Mouse (Mus musculus) olfactory bulb, adult 2 months (tissue): ENCODE measurements around the gene Gm17651. TPM values are rescaled to one million over a fixed set of nuclear protein-coding genes. Genes with fewer than 3 reads are reported as not detected.

ENCODE experiments used
- H3K27ac ChIP-seq: fragments of 200-500 bp; 2 replicates; pipeline ENCODE4 v1.5.1; 2012; ENCODE audit warnings: low read depth, low read length; ENCODE audit not compliant: insufficient read depth
- H3K4me1 ChIP-seq: fragments of 200-500 bp; 2 replicates; pipeline ENCODE4 v1.6.1; 2012; ENCODE audit warnings: low read length; ENCODE audit not compliant: control insufficient read depth, insufficient read depth
- H3K4me3 ChIP-seq: fragments of 200-500 bp; 2 replicates; pipeline ENCODE4 v1.5.1; 2012; ENCODE audit warnings: mild to moderate bottlenecking, low read depth, low read length, moderate library complexity; ENCODE audit not compliant: insufficient read depth
- CTCF ChIP-seq: fragments of 200-500 bp; IDR thresholded peaks from 2 replicates; pipeline ENCODE4 v1.5.1; 2012; ENCODE audit warnings: low read depth, mild to moderate bottlenecking, low read length, moderate library complexity; ENCODE audit not compliant: insufficient read depth
- POLR2A ChIP-seq: fragments of 200-500 bp; IDR thresholded peaks from 2 replicates; pipeline ENCODE4 v1.6.1; 2012; ENCODE audit warnings: mild to moderate bottlenecking, low read depth, low read length, moderate library complexity; ENCODE audit not compliant: insufficient read depth
- WGBS: fragments of 180-500 bp; shearing (Covaris S2); methylation state at CpG from one replicate; pipeline ENCODE4 v1.1.7; 2018; 5-methylcytosine and 5-hydroxymethylcytosine counted together
- polyA plus RNA-seq: library from polyadenylated mRNA; stranded (reverse); fragments of >200 nt; gene quantifications from 2 replicates; pipeline ENCODE4 v1.2.4, GENCODE M21; 2012; ENCODE audit warnings: low replicate concordance; ENCODE audit not compliant: missing spikeins, insufficient read depth, insufficient read length

Gm17651 gene
- polyA plus RNA-seq, 1 experiment: not detected

DNA sequence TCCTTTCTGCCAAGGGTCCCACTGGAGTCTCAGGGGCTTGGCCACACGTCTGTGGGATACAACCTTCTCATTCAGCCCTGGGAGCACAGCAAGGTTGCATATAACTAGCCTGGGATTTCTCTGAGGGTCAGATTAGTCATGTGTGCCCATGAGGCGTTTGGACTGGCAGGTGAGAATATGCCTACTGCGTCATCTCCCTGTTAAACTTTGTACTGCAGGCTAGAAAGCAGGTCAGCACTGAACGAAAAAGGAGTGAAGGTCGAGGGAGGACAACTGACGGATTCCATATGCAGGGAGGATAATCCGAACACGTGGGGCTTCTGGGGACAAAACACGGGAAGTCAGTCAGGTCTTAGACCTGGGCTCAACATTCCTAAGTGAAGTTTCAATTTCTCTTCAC is 22.8 kb upstream of the Gm17651 start:
- Histone ChIP-seq H3K4me3 (no peak overlapping the region), H3K4me1 (peaks cover under 1% of the 10 kb centered on the region; the same call in 1 of the 2 replicates), H3K27ac (no peak overlapping the region)
- no peak for TF ChIP-seq POLR2A
- TF ChIP-seq CTCF: no peak
- 77% methylated on average over 9 of the region's 9 CpGs for WGBS

DNA sequence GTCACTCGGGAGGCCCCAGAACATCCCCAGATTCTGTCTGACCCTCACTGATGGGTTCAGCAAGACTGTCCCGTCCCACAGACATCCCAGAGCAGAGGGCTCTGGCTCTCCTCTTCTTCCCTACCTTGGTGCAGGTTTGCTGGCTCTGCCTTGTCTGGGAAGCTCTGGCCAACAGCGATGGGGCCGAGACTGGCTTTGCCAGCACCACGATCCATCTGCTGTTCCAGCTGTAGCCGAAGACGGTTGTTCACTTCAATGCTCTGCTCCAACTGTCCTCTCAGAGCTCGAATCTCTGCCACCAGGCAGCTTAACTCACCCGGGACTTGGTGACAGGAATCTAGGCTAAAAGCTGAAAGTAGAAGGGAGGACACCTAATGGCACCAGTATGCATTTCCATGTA is 22.4 kb upstream of the Gm17651 start:
- TF ChIP-seq POLR2A: no peak
- TF ChIP-seq CTCF: no peak
- peaks cover 5% of the 10 kb centered on the region for H3K4me1 ChIP-seq
- no peak overlapping the region for H3K4me3 ChIP-seq
- WGBS: 86% methylated on average over 9 of the region's 9 CpGs
- H3K27ac ChIP-seq: no peak overlapping the region

DNA sequence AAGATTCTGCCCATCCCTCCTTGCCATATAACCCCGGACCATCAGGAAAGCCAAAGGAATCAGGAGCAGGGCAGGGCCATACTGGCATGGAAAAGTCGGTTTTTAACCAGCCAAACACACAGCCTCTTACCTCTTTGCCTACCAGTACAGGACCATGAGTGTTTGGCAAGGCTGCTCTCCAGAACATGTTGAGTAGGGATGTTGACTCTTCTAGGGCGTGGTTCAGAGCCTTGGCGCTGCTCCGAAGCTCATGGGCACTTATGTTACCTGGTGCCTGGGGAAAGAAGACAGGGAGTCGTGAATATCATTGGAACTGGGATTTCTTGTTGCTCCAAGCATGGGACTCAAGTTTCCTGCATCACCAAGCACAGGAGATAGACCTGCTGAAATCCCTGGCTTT is 19.3 kb upstream of the Gm17651 start:
- Histone ChIP-seq H3K4me1 (peaks cover 10% of the 10 kb centered on the region), H3K27ac (no peak overlapping the region), H3K4me3 (no peak overlapping the region)
- TF ChIP-seq POLR2A: no peak
- TF ChIP-seq CTCF: no peak
- WGBS: 86% methylated on average over 6 of the region's 6 CpGs

DNA sequence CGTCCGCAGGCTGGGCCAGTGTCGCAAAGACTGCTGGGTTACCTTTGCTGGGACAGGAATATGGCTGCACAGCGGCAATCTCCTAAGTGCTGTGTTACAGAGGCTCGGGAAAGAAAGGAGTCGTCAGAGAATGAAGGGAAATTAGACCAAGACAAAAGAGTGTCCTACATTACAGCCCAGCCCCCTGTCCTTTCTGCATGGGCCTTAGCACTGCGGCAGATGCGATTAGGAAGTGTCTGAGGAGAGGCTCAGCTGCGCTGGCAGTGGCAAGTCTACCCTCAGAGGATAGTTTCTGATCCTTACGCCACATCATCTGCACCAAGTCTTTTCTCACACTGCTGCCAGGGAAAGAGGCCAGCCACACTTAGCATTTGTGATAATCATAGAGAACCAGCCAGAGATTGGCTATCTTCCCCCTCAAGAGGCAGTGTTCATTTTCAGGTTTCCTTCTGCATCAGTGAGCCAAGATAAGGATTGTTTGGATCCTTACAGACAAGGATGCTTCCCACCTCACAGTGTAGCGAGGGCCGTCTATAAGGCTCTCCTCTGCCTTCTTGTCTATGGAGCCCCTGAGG is 17.0 kb upstream of the Gm17651 start:
- Histone ChIP-seq H3K4me3 (no peak overlapping the region), H3K4me1 (peaks cover 10% of the 10 kb centered on the region), H3K27ac (peak overlapping the region; percentile 19; the same call in 1 of the 2 replicates)
- TF ChIP-seq POLR2A: no peak
- no peak for TF ChIP-seq CTCF
- WGBS: 44% methylated on average over 12 of the region's 12 CpGs

DNA sequence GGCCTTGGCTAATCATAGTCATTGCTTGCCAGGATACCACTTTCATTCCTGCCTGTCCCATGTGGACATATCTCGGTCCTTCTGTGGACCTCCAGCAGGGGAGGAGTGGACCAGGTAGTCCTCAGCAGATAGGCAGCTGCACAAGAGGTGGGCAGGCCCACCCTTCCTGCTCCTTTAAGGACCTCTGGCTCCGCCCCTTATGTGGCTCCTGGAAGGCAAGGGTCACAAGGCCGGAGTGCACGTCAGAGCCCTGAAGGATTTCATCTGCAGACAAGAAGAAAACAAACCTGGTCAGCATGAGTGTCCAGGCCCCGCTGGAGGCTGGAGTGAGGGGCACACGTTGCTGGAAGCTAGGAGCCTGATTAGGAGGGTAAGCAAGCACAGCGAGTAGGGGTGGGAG is 16.1 kb upstream of the Gm17651 start:
- Histone ChIP-seq H3K4me3 (no peak overlapping the region), H3K4me1 (peaks cover 10% of the 10 kb centered on the region), H3K27ac (no peak overlapping the region)
- WGBS: 67% methylated on average over 7 of the region's 7 CpGs
- TF ChIP-seq CTCF (no peak), POLR2A (no peak)

DNA sequence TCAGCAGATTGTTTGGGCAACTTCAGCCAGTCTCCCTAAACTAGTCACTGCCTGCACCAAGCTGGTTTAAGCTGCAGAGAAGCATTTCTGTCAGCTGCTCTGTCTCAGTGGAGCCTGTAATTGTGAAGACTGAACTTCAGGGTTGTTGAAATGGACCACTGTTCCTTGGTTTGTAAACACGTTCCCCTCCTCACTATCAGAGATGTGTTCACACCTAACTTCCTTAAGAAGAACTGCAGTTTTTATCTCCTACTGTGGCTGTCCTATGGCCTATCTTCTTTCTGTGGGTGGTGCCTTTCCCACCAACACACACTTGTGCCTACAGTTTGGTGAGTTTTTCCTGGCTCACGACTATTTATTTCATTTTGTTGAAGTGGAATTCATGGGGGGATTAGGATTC is 14.8 kb upstream of the Gm17651 start:
- no peak overlapping the region for H3K27ac ChIP-seq
- no peak overlapping the region for H3K4me3 ChIP-seq
- WGBS: 71% methylated on average over 2 of the region's 2 CpGs
- H3K4me1 ChIP-seq: peaks cover 10% of the 10 kb centered on the region
- TF ChIP-seq POLR2A: no peak
- TF ChIP-seq CTCF: no peak

DNA sequence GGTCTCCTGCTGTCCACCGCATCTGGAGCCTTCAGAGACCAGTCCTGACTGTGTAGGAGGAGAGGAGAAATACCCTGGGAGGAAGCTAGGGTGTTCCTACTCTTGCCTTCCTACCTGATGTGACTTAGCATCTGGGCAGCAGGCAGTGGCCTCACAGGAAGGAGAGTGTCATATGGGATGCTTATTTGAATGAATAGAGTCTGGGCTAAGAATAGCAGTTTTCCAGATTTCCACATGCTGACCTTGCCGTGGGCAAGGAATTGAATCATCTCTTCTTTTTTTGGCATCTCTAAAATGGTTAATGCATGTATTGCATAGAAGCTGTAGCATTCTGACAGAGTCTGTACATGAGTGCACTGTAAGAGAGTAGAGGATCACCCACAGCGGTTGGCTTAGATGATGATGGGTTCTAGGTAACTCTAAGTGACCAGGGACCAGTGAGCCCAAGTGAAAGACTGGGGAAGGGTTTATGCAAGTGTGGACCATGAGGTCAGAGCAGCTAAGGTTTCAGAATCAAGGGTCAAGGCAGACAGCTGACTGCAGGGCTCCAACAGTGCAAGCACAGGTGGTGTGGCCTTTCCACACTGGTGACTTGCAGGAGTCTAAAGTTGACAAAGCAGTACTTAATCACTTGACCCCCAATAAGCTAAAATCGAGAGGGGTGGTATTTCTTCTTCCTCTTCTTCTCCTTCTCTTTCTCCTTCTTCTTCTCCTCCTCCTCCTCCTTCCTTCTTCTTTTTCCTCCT is 12.1 kb upstream of the Gm17651 start:
- H3K27ac ChIP-seq: no peak overlapping the region
- no peak for TF ChIP-seq POLR2A
- WGBS: 76% methylated on average over 4 of the region's 4 CpGs

DNA sequence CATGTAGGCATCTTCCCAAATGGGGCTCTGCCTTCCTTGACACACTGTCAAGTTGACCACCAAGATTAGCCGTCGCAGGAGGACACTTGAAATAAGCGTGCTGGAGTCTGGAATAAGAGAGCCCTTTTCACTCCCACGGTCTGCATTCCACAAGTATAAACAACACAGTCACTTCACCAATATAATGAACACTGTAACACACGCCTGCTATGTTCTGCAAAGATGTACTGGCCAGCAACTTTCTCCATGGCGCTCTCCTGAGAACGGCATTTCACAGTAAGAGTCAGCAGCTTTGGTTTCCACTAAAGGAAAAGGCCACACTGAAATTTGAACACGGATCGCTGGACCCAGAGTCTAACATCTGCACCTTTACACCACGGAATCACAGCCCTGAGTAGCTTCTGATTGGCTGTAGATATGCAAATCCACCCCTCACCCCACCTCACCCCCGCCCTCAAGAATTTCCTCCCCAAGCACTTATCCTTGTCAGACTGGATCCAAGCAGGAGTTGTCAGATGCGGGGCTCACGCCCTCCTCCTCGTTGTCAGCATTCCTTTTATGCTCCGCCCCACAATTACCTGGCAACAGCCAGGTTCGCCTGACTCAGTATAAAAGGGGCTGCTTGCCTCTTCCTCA is 9.2 kb upstream of the Gm17651 start:
- no peak overlapping the region for H3K27ac ChIP-seq
- H3K4me1 ChIP-seq: peaks cover 12% of the 10 kb centered on the region; the same call in 1 of the 2 replicates
- H3K4me3 ChIP-seq: no peak overlapping the region
- TF ChIP-seq CTCF (no peak), POLR2A (no peak)
- WGBS: 18% methylated on average over 16 of the region's 16 CpGs

More for the DNA sequence above, 12.1 kb upstream of the Gm17651 start:
- Histone ChIP-seq H3K4me3 (no peak overlapping the region), H3K4me1 (peaks cover 14% of the 10 kb centered on the region; the same call in 1 of the 2 replicates)

DNA sequence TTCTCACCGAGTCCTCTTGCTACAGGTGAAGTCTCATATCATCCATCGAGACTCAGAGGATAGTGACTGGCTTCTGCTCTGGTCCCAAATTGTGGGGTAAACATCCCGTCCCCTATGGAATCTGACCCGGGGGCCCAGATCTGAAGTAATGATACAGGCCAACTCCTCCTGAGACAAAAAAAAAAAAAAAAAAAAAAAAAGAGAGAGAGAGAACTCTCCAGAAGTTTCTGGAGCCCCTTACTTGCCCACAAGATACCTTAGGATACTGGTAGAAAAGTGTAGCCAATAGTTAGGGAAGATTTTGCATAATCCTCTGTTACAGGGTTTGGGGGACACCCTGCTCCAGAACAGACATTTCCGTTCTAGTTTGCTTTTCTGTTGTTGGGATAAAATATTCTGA is 8.1 kb upstream of the Gm17651 start:
- Histone ChIP-seq H3K4me3 (no peak overlapping the region), H3K27ac (no peak overlapping the region), H3K4me1 (peaks cover 12% of the 10 kb centered on the region; the same call in 1 of the 2 replicates)
- 44% methylated on average over 5 of the region's 5 CpGs for WGBS
- no peak for TF ChIP-seq CTCF
- no peak for TF ChIP-seq POLR2A

DNA sequence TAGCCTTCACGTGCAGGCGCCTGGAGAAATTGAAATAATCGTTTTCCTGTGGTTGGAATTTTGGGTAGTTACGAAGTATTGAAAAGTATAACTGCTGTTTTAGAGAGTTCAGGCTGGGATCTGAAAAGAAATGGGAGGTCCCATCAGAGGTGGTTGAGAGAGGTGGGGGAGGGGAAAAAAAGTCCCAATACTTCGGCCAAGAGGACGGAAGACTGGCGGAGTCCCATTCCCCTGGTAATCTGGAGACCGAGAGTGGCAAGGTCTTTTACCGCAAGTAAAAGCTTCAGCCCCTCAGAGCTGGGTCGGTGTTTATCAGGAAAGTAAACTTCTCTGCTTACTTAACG is 7.6 kb upstream of the Gm17651 start:
- peaks cover 12% of the 10 kb centered on the region; the same call in 1 of the 2 replicates for H3K4me1 ChIP-seq
- no peak overlapping the region for H3K4me3 ChIP-seq
- TF ChIP-seq POLR2A: no peak
- TF ChIP-seq CTCF: no peak
- WGBS: 8% methylated on average over 11 of the region's 11 CpGs
- no peak overlapping the region for H3K27ac ChIP-seq
